9 mouse cellular contexts compared by ENCODE assay signal in genomic region chr11:103026901-103027300, GRCm38 (mm10). TPM values are rescaled to one million over a fixed set of nuclear protein-coding genes. Genes with fewer than 3 reads are reported as not detected.
DNase-seq lines count a peak whose midpoint lies in the region; ATAC-seq and TF ChIP-seq lines count a peak whose summit lies in the region.
"Had no signal": no experiment of that assay in that cellular context is flagged by ENCODE, and none has a peak within 500 bp of the region (broad histone marks: within the 10 kb centered on the region; RNA-seq: fewer than 3 reads in every experiment).

No protein-coding gene starts in this region.

- no peak for TF ChIP-seq POLR2A in cerebellum, adult 2 months (IDR thresholded peaks at IDR 0.05; ENCODE audit: borderline replicate concordance, insufficient read depth, low read length)
- no peak for TF ChIP-seq POLR2A in thymus, adult 2 months (IDR thresholded peaks at IDR 0.05; ENCODE audit: control insufficient read depth, extremely low read depth, insufficient read depth, low read length, poor library complexity)

- no peak for TF ChIP-seq CTCF in stomach, postnatal 0 days (IDR thresholded peaks at IDR 0.05; ENCODE audit: low read depth)
- no peak for TF ChIP-seq CTCF in cerebellum, adult 2 months (IDR thresholded peaks at IDR 0.05; ENCODE audit: borderline replicate concordance, insufficient read depth, low read depth, low read length)
- no peak for TF ChIP-seq CTCF in thymus, adult 2 months (IDR thresholded peaks at IDR 0.05; ENCODE audit: borderline replicate concordance, control insufficient read depth, extremely low read depth, insufficient read depth, low read length, poor library complexity)

- H3K9ac ChIP-seq in heart, embryonic 14.5 days (ENCODE audit: low read length) = no peak overlapping the region
- H3K9ac ChIP-seq in stomach, embryonic 14.5 days (replicated peaks; ENCODE audit: low read depth, low read length) = no peak overlapping the region
- H3K9ac ChIP-seq in stomach, postnatal 0 days (ENCODE audit: low read length) = no peak overlapping the region
- peak overlapping the region; percentile 74; the same call in 1 of the 2 replicates for H3K9ac ChIP-seq in limb, embryonic 13.5 days

- H3K9me3 ChIP-seq in heart, embryonic 14.5 days (ENCODE audit: control insufficient read depth, low read length) = no peaks in the 10 kb centered on the region
- no peaks in the 10 kb centered on the region for H3K9me3 ChIP-seq in stomach, embryonic 14.5 days (ENCODE audit: control insufficient read depth, low read depth, low read length)
- no peaks in the 10 kb centered on the region for H3K9me3 ChIP-seq in stomach, postnatal 0 days (ENCODE audit: control insufficient read depth, low read length)
- H3K9me3 ChIP-seq in limb, embryonic 13.5 days = no peaks in the 10 kb centered on the region

- peaks cover 2 to 16% of the 10 kb centered on the region in 2 experiments; a peak in 3 of 4 replicates for H3K4me1 ChIP-seq in heart, embryonic 14.5 days (ENCODE audit: control insufficient read depth in 2 of 2, insufficient read depth in 2 of 2, low read length in 2 of 2)
- peaks cover 14% of the 10 kb centered on the region; the same call in 1 of the 2 replicates for H3K4me1 ChIP-seq in stomach, embryonic 14.5 days (ENCODE audit: control insufficient read depth, insufficient read depth, low read length)
- peaks cover 11% of the 10 kb centered on the region for H3K4me1 ChIP-seq in stomach, postnatal 0 days (replicated peaks; ENCODE audit: control insufficient read depth, insufficient read depth)
- H3K4me1 ChIP-seq in limb, embryonic 13.5 days = peaks cover 35% of the 10 kb centered on the region
- H3K4me1 ChIP-seq in cerebellum, adult 2 months (ENCODE audit: control insufficient read depth, insufficient read depth, low read length) = peaks cover 1% of the 10 kb centered on the region; the same call in 1 of the 2 replicates
- H3K4me1 ChIP-seq in thymus, adult 2 months (replicated peaks; ENCODE audit: control insufficient read depth, insufficient read depth, low read length) = peaks cover 2% of the 10 kb centered on the region

- TF ChIP-seq EP300 in stomach, postnatal 0 days (optimal IDR thresholded peaks at IDR 0.05) = no peak

- WGBS in heart, embryonic 14.5 days = 79% methylated on average over 3 of the region's 3 CpGs
- 94% methylated on average over 3 of the region's 3 CpGs for WGBS in stomach, embryonic 14.5 days
- WGBS in stomach, postnatal 0 days = 86% methylated on average over 3 of the region's 3 CpGs
- 92% methylated on average over 3 of the region's 3 CpGs for WGBS in limb, embryonic 13.5 days
- WGBS in cerebellum, adult 2 months = 92% methylated on average over 3 of the region's 3 CpGs
- 88% methylated on average over 3 of the region's 3 CpGs for WGBS in thymus, adult 2 months

- no peak for DNase-seq in heart, postnatal 14 days
- DNase-seq in stomach, postnatal 0 days (ENCODE audit: low spot score) = no peak
- no peak for DNase-seq in urinary bladder, postnatal 14 days (ENCODE audit: low spot score)
- no peak for DNase-seq in cerebellum, adult 2 months
- no peak for DNase-seq in thymus, adult 2 months
- DNase-seq: cerebellum, adult 8-10 months had no signal

- no peak for ATAC-seq in heart, embryonic 14.5 days (ENCODE audit: insufficient number of reproducible peaks, insufficient read depth, low FRiP score, low read depth)
- no peak for ATAC-seq in stomach, embryonic 14.5 days (ENCODE audit: insufficient number of reproducible peaks, insufficient read depth, low FRiP score, low read depth)
- ATAC-seq in stomach, postnatal 0 days (ENCODE audit: low FRiP score, low TSS enrichment) = no peak
- no peak for ATAC-seq in limb, embryonic 13.5 days (ENCODE audit: low FRiP score, low read depth)

- H3K36me3 ChIP-seq in heart, embryonic 14.5 days (ENCODE audit: control insufficient read depth, insufficient read depth, low read length) = peaks cover 35% of the 10 kb centered on the region
- H3K36me3 ChIP-seq in stomach, embryonic 14.5 days (ENCODE audit: control insufficient read depth, insufficient read depth, low read length) = peaks cover 7% of the 10 kb centered on the region; the same call in 1 of the 2 replicates
- H3K36me3 ChIP-seq in stomach, postnatal 0 days (ENCODE audit: control insufficient read depth, insufficient read depth, low read length) = no peaks in the 10 kb centered on the region
- H3K36me3 ChIP-seq in limb, embryonic 13.5 days = peaks cover 22% of the 10 kb centered on the region
- no peaks in the 10 kb centered on the region for H3K36me3 ChIP-seq in thymus, adult 2 months (ENCODE audit: control insufficient read depth, insufficient read depth, low read length)

- H3K27ac ChIP-seq in heart, embryonic 14.5 days (replicated peaks in 1 of 2; ENCODE audit: control insufficient read depth in 1 of 2, insufficient read depth in 1 of 2, low read depth in 2 of 2, low read length in 2 of 2) = no peak overlapping the region
- no peak overlapping the region for H3K27ac ChIP-seq in stomach, embryonic 14.5 days (ENCODE audit: low read length)
- no peak overlapping the region for H3K27ac ChIP-seq in stomach, postnatal 0 days (replicated peaks)
- 0 out of 2 replicates have a peak overlapping the region, but pooled peaks have one; percentile 1 for H3K27ac ChIP-seq in limb, embryonic 13.5 days
- no peak overlapping the region for H3K27ac ChIP-seq in cerebellum, adult 2 months (ENCODE audit: insufficient read depth, low read length)
- no peak overlapping the region for H3K27ac ChIP-seq in thymus, adult 2 months (ENCODE audit: control insufficient read depth, insufficient read depth, low read length)

- H3K4me2 ChIP-seq in heart, embryonic 14.5 days (ENCODE audit: low read length) = peak overlapping the region; percentile 64
- peak overlapping the region; percentile 61; the same call in 1 of the 2 replicates for H3K4me2 ChIP-seq in stomach, embryonic 14.5 days (replicated peaks; ENCODE audit: low read depth, low read length)
- H3K4me2 ChIP-seq in stomach, postnatal 0 days (replicated peaks; ENCODE audit: low read depth) = no peak overlapping the region
- peak overlapping the region; percentile 73 for H3K4me2 ChIP-seq in limb, embryonic 13.5 days (replicated peaks)

- H3K27me3 ChIP-seq in heart, embryonic 14.5 days (ENCODE audit: control insufficient read depth, insufficient read depth, low read length) = no peaks in the 10 kb centered on the region
- no peaks in the 10 kb centered on the region for H3K27me3 ChIP-seq in stomach, embryonic 14.5 days (ENCODE audit: control insufficient read depth, insufficient read depth, low read length)
- no peaks in the 10 kb centered on the region for H3K27me3 ChIP-seq in stomach, postnatal 0 days (ENCODE audit: control insufficient read depth, insufficient read depth, low read length)
- no peaks in the 10 kb centered on the region for H3K27me3 ChIP-seq in limb, embryonic 13.5 days
- no peaks in the 10 kb centered on the region for H3K27me3 ChIP-seq in cerebellum, adult 2 months (ENCODE audit: control insufficient read depth, insufficient read depth, low read length)
- no peaks in the 10 kb centered on the region for H3K27me3 ChIP-seq in thymus, adult 2 months (ENCODE audit: control insufficient read depth, insufficient read depth, low read length)

- no peak overlapping the region for H3K4me3 ChIP-seq in heart, embryonic 14.5 days (ENCODE audit: control insufficient read depth in 1 of 2, insufficient read depth in 1 of 2, low read depth in 1 of 2, low read length in 2 of 2)
- H3K4me3 ChIP-seq in stomach, embryonic 14.5 days (ENCODE audit: low read depth, low read length) = peak overlapping the region; percentile 71; the same call in 1 of the 2 replicates
- no peak overlapping the region for H3K4me3 ChIP-seq in stomach, postnatal 0 days (ENCODE audit: low read depth, low read length)
- H3K4me3 ChIP-seq in limb, embryonic 13.5 days = peak overlapping the region; percentile 69
- no peak overlapping the region for H3K4me3 ChIP-seq in cerebellum, adult 2 months (replicated peaks; ENCODE audit: insufficient read depth, low read depth, low read length)
- no peak overlapping the region for H3K4me3 ChIP-seq in thymus, adult 2 months (ENCODE audit: control insufficient read depth, insufficient read depth, low read length)

- intact Hi-C loops in heart, postnatal 14 days (cut with DNase I) = no loop called here

RNA-seq across cellular contexts. Expression of gene Nmt1, which starts 1.1 kb away (rescaled TPM):
- polyA plus RNA-seq in heart, embryonic 14.5 days (2014; fragmentation: Nextera tagmentation; extraction: Ambion mirVana) = 47.8 and 51.7 TPM in 2 replicates
- 10 to 100 TPM; 61.0 to 62.1 TPM for total RNA-seq in heart, postnatal 14 days (2021)
- polyA plus RNA-seq in stomach, embryonic 14.5 days (2014; fragmentation: Nextera tagmentation; extraction: Ambion mirVana) = 55.1 and 62.4 TPM in 2 replicates
- 45.9 and 52.3 TPM in 2 replicates for polyA plus RNA-seq in stomach, postnatal 0 days (2015; fragmentation: Nextera tagmentation; extraction: Ambion mirVana)
- 49.6 and 53.2 TPM in 2 replicates for polyA plus RNA-seq in limb, embryonic 13.5 days (2015; fragmentation: Nextera tagmentation; extraction: Ambion mirVana)
- polyA plus RNA-seq in cerebellum, adult 2 months (2012; rRNA removed) = 58.8 and 63.2 TPM in 2 replicates
- polyA plus RNA-seq in thymus, adult 2 months (2012; rRNA removed) = 52.5 and 60.8 TPM in 2 replicates

RNA-seq across cellular contexts. Expression of gene Dcakd, which starts 1.2 kb away (rescaled TPM):
- 93.8 and 99.4 TPM in 2 replicates for polyA plus RNA-seq in heart, embryonic 14.5 days (2014; fragmentation: Nextera tagmentation; extraction: Ambion mirVana)
- 10 to 100 TPM; 68.5 to 71.1 TPM for total RNA-seq in heart, postnatal 14 days (2021)
- polyA plus RNA-seq in stomach, embryonic 14.5 days (2014; fragmentation: Nextera tagmentation; extraction: Ambion mirVana) = 185 and 198 TPM in 2 replicates
- polyA plus RNA-seq in stomach, postnatal 0 days (2015; fragmentation: Nextera tagmentation; extraction: Ambion mirVana) = 36.8 and 42.3 TPM in 2 replicates
- 197 and 201 TPM in 2 replicates for polyA plus RNA-seq in limb, embryonic 13.5 days (2015; fragmentation: Nextera tagmentation; extraction: Ambion mirVana)
- polyA plus RNA-seq in cerebellum, adult 2 months (2012; rRNA removed) = 58.3 and 63.6 TPM in 2 replicates
- polyA plus RNA-seq in thymus, adult 2 months (2012; rRNA removed) = 77.5 and 88.2 TPM in 2 replicates

Comparison
In these comparisons a context has a peak if more than half of its experiments do, and no peak if none do; other contexts are left out.
1. H3K4me3 ChIP-seq: peak in stomach, embryonic 14.5 days (single experiment) and limb, embryonic 13.5 days (single experiment); none in heart, embryonic 14.5 days (0 of 2), stomach, postnatal 0 days (single experiment), cerebellum, adult 2 months (single experiment) and thymus, adult 2 months (single experiment).